Mouse (Mus musculus): ENCODE results near the gene Tsen34. TPM values are rescaled to one million over a fixed set of nuclear protein-coding genes. Genes with fewer than 3 reads are reported as not detected.

The Tsen34 gene
- polyA plus RNA-seq (2012; ENCODE audit: low replicate concordance): 53.9 and 185 TPM in 2 replicates

GRCm38 (mm10) chr7:3692382-3692986 is at the start of gene Tsen34:
Gene Tsen34, plus strand, starts transcription at chr7:3692863.

GRCm38 (mm10) chr7:3644672-3645487 is 47.8 kb upstream of the Tsen34 start, which contains the start of gene Cnot3:
Gene Cnot3, plus strand, starts transcription at chr7:3645268.

GRCm38 (mm10) chr7:3665215-3666114 is 27.2 kb upstream of the Tsen34 start, which contains the start of gene Leng1:
Gene Leng1, minus strand, starts transcription at chr7:3665840.

GRCm38 (mm10) chr7:3677342-3677741 is 15.3 kb upstream of the Tsen34 start, which contains the start of gene Tmc4:
Gene Tmc4, minus strand, starts transcription at chr7:3677553.

GRCm38 (mm10) chr7:3692987-3693808 is 535 bp downstream of the Tsen34 start, which contains the start of gene Mboat7:
Gene Mboat7, minus strand, starts transcription at chr7:3693523.

GRCm38 (mm10) chr7:3703879-3704441 is 11.3 kb downstream of the Tsen34 start, which contains the start of gene Rps9:
Gene Rps9, plus strand, starts transcription at chr7:3703993.

GRCm38 (mm10) chr7:3720268-3720667 is 27.6 kb downstream of the Tsen34 start, which contains the start of gene Pirb:
Gene Pirb, minus strand, starts transcription at chr7:3720391.

Other genes with a start within 250 kb of the Tsen34 start
- gene Tarm1, start 190.2 kb upstream of the Tsen34 start, polyA plus RNA-seq (2012; ENCODE audit: low replicate concordance): 0.34 and 0.93 TPM in 2 replicates
- not detected in 2 replicates for gene Oscar, start 76.7 kb upstream of the Tsen34 start, polyA plus RNA-seq (2012; ENCODE audit: low replicate concordance)
- 27.0 and 40.6 TPM in 2 replicates for gene Ndufa3, start 75.5 kb upstream of the Tsen34 start, polyA plus RNA-seq (2012; ENCODE audit: low replicate concordance)
- gene Tfpt, start 62.9 kb upstream of the Tsen34 start, polyA plus RNA-seq (2012; ENCODE audit: low replicate concordance): 20.6 and 34.3 TPM in 2 replicates
- gene Prpf31, start 62.9 kb upstream of the Tsen34 start, polyA plus RNA-seq (2012; ENCODE audit: low replicate concordance): 11.3 and 22.6 TPM in 2 replicates
- 337 and 537 TPM in 2 replicates for gene Cnot3, start 47.6 kb upstream of the Tsen34 start, polyA plus RNA-seq (2012; ENCODE audit: low replicate concordance)
- 12.3 and 12.7 TPM in 2 replicates for gene Leng1, start 27.0 kb upstream of the Tsen34 start, polyA plus RNA-seq (2012; ENCODE audit: low replicate concordance)
- 5.6 and 9.1 TPM in 2 replicates for gene Tmc4, start 15.3 kb upstream of the Tsen34 start, polyA plus RNA-seq (2012; ENCODE audit: low replicate concordance)
- 125 and 266 TPM in 2 replicates for gene Mboat7, start 660 bp downstream of the Tsen34 start, polyA plus RNA-seq (2012; ENCODE audit: low replicate concordance)
- 144 and 1,440 TPM in 2 replicates for gene Rps9, start 11.1 kb downstream of the Tsen34 start, polyA plus RNA-seq (2012; ENCODE audit: low replicate concordance)
- 24.2 and 41.3 TPM in 2 replicates for gene Pirb, start 27.5 kb downstream of the Tsen34 start, polyA plus RNA-seq (2012; ENCODE audit: low replicate concordance)
- 0.24 and 0.38 TPM in 2 replicates for gene Gm15448, start 132.8 kb downstream of the Tsen34 start, polyA plus RNA-seq (2012; ENCODE audit: low replicate concordance)
- gene Pira2, start 152.2 kb downstream of the Tsen34 start, polyA plus RNA-seq (2012; ENCODE audit: low replicate concordance): 2.6 and 2.7 TPM in 2 replicates
- gene Gm14548, start 205.3 kb downstream of the Tsen34 start, polyA plus RNA-seq (2012; ENCODE audit: low replicate concordance): 3.0 and 5.9 TPM in 2 replicates
- gene Lilra6, start 222.6 kb downstream of the Tsen34 start, polyA plus RNA-seq (2012; ENCODE audit: low replicate concordance): 3.2 and 5.7 TPM in 2 replicates

Measured in hematopoietic multipotent progenitor cell, adult 10-12 weeks (in vitro differentiated cells).